Mouse (Mus musculus): ENCODE measurements around the gene Dhx37.

- TF ChIP-seq POLR2A (IDR thresholded peaks at IDR 0.05; ENCODE audit: control insufficient read depth, low read depth, low read length) (no peak), CTCF (IDR thresholded peaks at IDR 0.05; ENCODE audit: control insufficient read depth, insufficient read depth, insufficient replicate concordance, low read depth, low read length) (no peak)
Measured at GRCm38 (mm10) chr5:125406322-125407016, 27.5 kb downstream of the Dhx37 start.

Data from testis, adult 2 months (tissue).